Mouse (Mus musculus) liver, adult 2 months (tissue): ENCODE measurements around the gene Znhit3. TPM values are rescaled to one million over a fixed set of nuclear protein-coding genes. Genes with fewer than 3 reads are reported as not detected.

Experiments
- DNase-seq: peaks from one replicate; pipeline ENCODE4 v3.0.0-alpha.2; 2011; ENCODE audit warnings: low read depth, low spot score; ENCODE audit errors: extremely low read depth
- H3K27ac ChIP-seq: fragments of 200-500 bp; replicated peaks from 2 replicates; pipeline ENCODE4 v1.5.1; 2012; ENCODE audit warnings: low read depth, mild to moderate bottlenecking, control low read depth, inconsistent platforms, low read length; ENCODE audit not compliant: insufficient read depth
- H3K27me3 ChIP-seq: fragments of 200-500 bp; 2 replicates; pipeline ENCODE4 v1.6.1; 2012; ENCODE audit warnings: mild to moderate bottlenecking, moderate library complexity, low read length, inconsistent platforms; ENCODE audit not compliant: control insufficient read depth, insufficient read depth
- H3K36me3 ChIP-seq: fragments of 200-500 bp; 2 replicates; pipeline ENCODE4 v1.6.1; 2012; ENCODE audit warnings: low read length, inconsistent platforms; ENCODE audit not compliant: control insufficient read depth, insufficient read depth
- H3K4me1 ChIP-seq: fragments of 200-500 bp; 2 replicates; pipeline ENCODE4 v1.6.1; 2011; ENCODE audit warnings: low read length; ENCODE audit not compliant: control insufficient read depth, insufficient read depth
- H3K4me3 ChIP-seq: fragments of 200-500 bp; 2 replicates; pipeline ENCODE4 v1.5.1; 2011; ENCODE audit warnings: low read depth, mild to moderate bottlenecking, control low read depth, low read length, moderate library complexity; ENCODE audit not compliant: insufficient read depth
- H3K79me2 ChIP-seq: fragments of 200-500 bp; 2 replicates; pipeline ENCODE4 v1.6.1; 2012; ENCODE audit warnings: inconsistent platforms, mild to moderate bottlenecking, low read length, moderate library complexity; ENCODE audit not compliant: control insufficient read depth, insufficient read depth
- H3K9ac ChIP-seq: fragments of 200-500 bp; 2 replicates; pipeline ENCODE4 v1.6.1; 2012; ENCODE audit warnings: low read depth, mild to moderate bottlenecking, control low read depth, inconsistent platforms, low read length
- CTCF ChIP-seq: fragments of 200-500 bp; IDR thresholded peaks from 2 replicates; pipeline ENCODE4 v1.5.1; 2011; ENCODE audit warnings: low read depth, low read length, control low read depth
- POLR2A ChIP-seq: fragments of 200-500 bp; IDR thresholded peaks from 2 replicates; pipeline ENCODE4 v1.6.1; 2011; ENCODE audit warnings: low read length, control low read depth; ENCODE audit not compliant: insufficient read depth; ENCODE audit errors: extremely low read depth
- WGBS: fragments of 180-500 bp; shearing (Covaris S2); methylation state at CpG from one replicate; pipeline ENCODE4 v1.1.7; 2018; 5-methylcytosine and 5-hydroxymethylcytosine counted together
- polyA plus RNA-seq: library from polyadenylated mRNA; depleted of rRNA; stranded (reverse); fragments of >200 nt; gene quantifications from 2 replicates; pipeline ENCODE4 v1.2.3, GENCODE M21; 2012
- total RNA-seq: library from RNA; depleted of rRNA; stranded (reverse); fragments of >200 nt; gene quantifications from 2 replicates; pipeline ENCODE4 v1.2.3, GENCODE M21; 2014

The Znhit3 gene
- total and polyA plus RNA-seq, 2 experiments: 5.4 to 10.0 TPM

GRCm38 (mm10) chr11:84871046-84871445 is 45.1 kb downstream of the Znhit3 start:
- Histone ChIP-seq H3K27me3 (no peaks in the 10 kb centered on the region), H3K4me3 (peak overlapping the region; percentile 83), H3K9ac (peak overlapping the region; percentile 89), H3K27ac (peak overlapping the region; percentile 92), H3K36me3 (0 out of 2 replicates have a peak, but pooled peaks cover 2% of the 10 kb centered on the region), H3K4me1 (peaks cover 9% of the 10 kb centered on the region), H3K79me2 (peaks cover 7% of the 10 kb centered on the region; the same call in 1 of the 2 replicates)
- peak; percentile 96 for DNase-seq
- 0 out of 2 replicates have a peak, but pooled peaks have one; percentile 11 for TF ChIP-seq POLR2A
- TF ChIP-seq CTCF: no peak
- 1% methylated on average over 10 of the region's 10 CpGs for WGBS

GRCm38 (mm10) chr11:84870337-84871043 is 45.7 kb downstream of the Znhit3 start, which contains the start of gene Ggnbp2:
TSS of gene Ggnbp2 (minus strand) at chr11:84870817.
- Histone ChIP-seq H3K36me3 (0 out of 2 replicates have a peak, but pooled peaks cover 2% of the 10 kb centered on the region), H3K27me3 (no peaks in the 10 kb centered on the region), H3K4me3 (peak within 1 kb of the TSS; percentile 92), H3K79me2 (peaks cover 9% of the 10 kb centered on the region; the same call in 1 of the 2 replicates), H3K27ac (peak within 1 kb of the TSS; percentile 100), H3K9ac (peak within 1 kb of the TSS; percentile 97), H3K4me1 (peaks cover 12% of the 10 kb centered on the region)
- TF ChIP-seq CTCF (no peak), POLR2A (peak; percentile 58; the same call in 1 of the 2 replicates)
- under 1% methylated on average over 44 of the region's 62 CpGs for WGBS
- DNase-seq: peak; percentile 76

DNA sequence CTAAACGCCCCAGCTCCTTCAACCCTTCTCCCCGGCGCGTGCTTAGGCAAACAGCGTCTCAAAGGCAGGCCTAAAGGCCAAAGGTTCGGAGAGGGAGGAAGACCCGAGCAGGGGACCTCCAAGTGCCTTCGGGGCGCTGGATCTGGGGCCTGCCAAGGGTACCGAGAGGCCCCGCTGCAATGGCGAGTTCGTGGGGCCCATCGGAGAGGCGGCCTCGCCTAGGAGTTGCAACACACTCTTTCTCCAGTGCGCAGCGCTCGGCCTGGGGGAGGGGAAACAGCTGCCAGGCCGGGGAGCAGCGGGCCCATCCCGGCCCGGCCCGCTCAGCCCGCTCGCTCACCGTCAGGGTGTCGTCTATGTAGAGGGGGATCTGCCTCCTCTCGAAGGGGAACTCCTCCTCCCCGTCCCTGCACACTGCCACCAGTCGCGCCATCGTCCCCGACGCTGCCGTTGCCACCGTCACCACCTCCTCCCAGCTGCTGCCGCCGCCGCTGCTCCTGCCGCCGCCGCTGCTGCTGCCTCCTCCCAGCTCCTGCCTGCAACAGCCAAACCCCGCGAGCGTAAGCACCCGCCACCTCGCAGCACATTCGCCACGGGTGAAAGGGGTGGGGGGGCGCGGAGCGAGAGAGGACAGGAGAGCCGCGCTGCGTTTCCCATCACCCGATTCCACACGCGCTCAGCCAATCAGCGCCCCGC is 46.5 kb downstream of the Znhit3 start:
- Histone ChIP-seq H3K9ac (peak overlapping the region; percentile 87), H3K4me3 (peak overlapping the region; percentile 84), H3K79me2 (peaks cover 10% of the 10 kb centered on the region; the same call in 1 of the 2 replicates), H3K36me3 (0 out of 2 replicates have a peak, but pooled peaks cover 3% of the 10 kb centered on the region), H3K27ac (peak overlapping the region; percentile 85), H3K27me3 (no peaks in the 10 kb centered on the region), H3K4me1 (peaks cover 14% of the 10 kb centered on the region)
- under 1% methylated on average over 60 of the region's 61 CpGs for WGBS
- TF ChIP-seq POLR2A (peak; percentile 90), CTCF (no peak)
- peak; percentile 81 for DNase-seq

GRCm38 (mm10) chr11:84868786-84869259 is 47.3 kb downstream of the Znhit3 start:
- H3K4me1 ChIP-seq: peaks cover 18% of the 10 kb centered on the region
- H3K4me3 ChIP-seq: peak overlapping the region; percentile 84
- TF ChIP-seq POLR2A: no peak
- TF ChIP-seq CTCF: no peak
- peak overlapping the region; percentile 87 for H3K9ac ChIP-seq
- under 1% methylated on average over 7 of the region's 7 CpGs for WGBS
- H3K27me3 ChIP-seq: no peaks in the 10 kb centered on the region
- H3K36me3 ChIP-seq: peaks cover 4% of the 10 kb centered on the region; the same call in 1 of the 2 replicates
- DNase-seq: peak; percentile 62
- peak overlapping the region; percentile 85; the same call in 1 of the 2 replicates for H3K27ac ChIP-seq
- peaks cover 12% of the 10 kb centered on the region; the same call in 1 of the 2 replicates for H3K79me2 ChIP-seq

DNA sequence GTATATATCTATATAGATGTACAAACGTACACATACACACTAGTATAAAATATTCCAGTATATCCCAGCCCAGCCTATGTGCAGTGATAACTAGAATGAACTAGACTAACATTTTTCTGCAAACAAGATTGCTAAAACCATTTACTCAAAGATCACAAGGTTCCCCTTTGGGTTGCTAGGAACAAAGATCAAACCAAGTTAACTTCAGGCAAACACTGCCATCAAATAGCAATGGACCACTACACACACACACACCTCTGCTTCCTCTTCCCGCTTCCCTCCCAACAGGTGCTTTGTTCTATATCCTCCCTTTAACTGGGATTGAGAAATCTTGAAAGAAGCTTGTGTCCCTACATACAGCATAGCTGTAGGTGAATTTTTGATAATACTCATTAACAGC is 48.6 kb downstream of the Znhit3 start:
- DNase-seq: peak; percentile 93
- TF ChIP-seq CTCF: no peak
- no peak for TF ChIP-seq POLR2A
- Histone ChIP-seq H3K27ac (no peak overlapping the region), H3K36me3 (peaks cover 8% of the 10 kb centered on the region; the same call in 1 of the 2 replicates), H3K79me2 (peaks cover 17% of the 10 kb centered on the region), H3K27me3 (no peaks in the 10 kb centered on the region), H3K9ac (no peak overlapping the region), H3K4me3 (peak overlapping the region; percentile 39; the same call in 1 of the 2 replicates), H3K4me1 (peaks cover 22% of the 10 kb centered on the region)
- WGBS: 20% methylated on average over 2 of the region's 2 CpGs
